Mouse (Mus musculus) liver, embryonic 11.5 days (tissue): ENCODE results near the gene Sox2. TPM values are rescaled to one million over a fixed set of nuclear protein-coding genes. Genes with fewer than 3 reads are reported as not detected.

Experiments
- ATAC-seq: fragments of 200-750 bp; cut with Nextera tagmentation; replicated peaks from 2 replicates; pipeline ENCODE4 v1.8.0; 2017; ENCODE audit warnings: moderate number of reproducible peaks, mild to moderate bottlenecking, moderate TSS enrichment, moderate library complexity; ENCODE audit not compliant: low FRiP score
- DNase-seq: peaks from one replicate; pipeline ENCODE4 v3.0.0-alpha.2; 2017; ENCODE audit warnings: low spot score
- H3K27ac ChIP-seq: fragments of 300-500 bp; sonication (generic); 2 replicates; pipeline ENCODE4 v1.5.1; 2014; ENCODE audit warnings: mild to moderate bottlenecking, low read depth, low read length, control low read depth
- H3K27me3 ChIP-seq: fragments of 300-500 bp; sonication (generic); replicated peaks from 2 replicates; pipeline ENCODE4 v1.6.1; 2014; ENCODE audit warnings: low read length, mixed read lengths; ENCODE audit not compliant: control insufficient read depth, insufficient read depth
- H3K36me3 ChIP-seq: fragments of 300-500 bp; sonication (generic); 2 replicates; pipeline ENCODE4 v1.6.1; 2014; ENCODE audit warnings: mild to moderate bottlenecking, low read length, moderate library complexity, mixed read lengths; ENCODE audit not compliant: control insufficient read depth, insufficient read depth
- H3K4me1 ChIP-seq: fragments of 300-500 bp; sonication (generic); replicated peaks from 2 replicates; pipeline ENCODE4 v1.6.1; 2014; ENCODE audit warnings: low read length, mixed read lengths; ENCODE audit not compliant: control insufficient read depth, insufficient read depth
- H3K4me2 ChIP-seq: fragments of 300-500 bp; sonication (generic); 2 replicates; pipeline ENCODE4 v1.6.1; 2014; ENCODE audit warnings: mild to moderate bottlenecking, control low read depth, moderate library complexity
- H3K4me3 ChIP-seq: fragments of 300-500 bp; sonication (generic); 2 replicates; pipeline ENCODE4 v1.5.1; 2014; ENCODE audit warnings: low read depth, low read length, control low read depth
- H3K9ac ChIP-seq: fragments of 300-500 bp; sonication (generic); 2 replicates; pipeline ENCODE4 v1.6.1; 2014; ENCODE audit warnings: low read depth, low read length, control low read depth
- H3K9me3 ChIP-seq: fragments of 300-500 bp; sonication (generic); 2 replicates; pipeline ENCODE4 v1.6.1; 2016; ENCODE audit warnings: low read length, inconsistent platforms, mixed read lengths; ENCODE audit not compliant: control insufficient read depth
- WGBS: fragments of 180-500 bp; shearing (Covaris S2); extraction: QIAGEN DNeasy Blood & Tissue Kit; methylation state at CpG from one replicate; pipeline ENCODE4 v1.1.7; 2014; 5-methylcytosine and 5-hydroxymethylcytosine counted together
- polyA plus RNA-seq: library from polyadenylated mRNA; unstranded; fragments of >200 nt; fragmentation: Nextera tagmentation; extraction: Ambion mirVana; gene quantifications from 2 replicates; pipeline ENCODE4 v1.2.1, GENCODE M21; 2014

Gene Sox2
- polyA plus RNA-seq, 1 experiment from 2014 or later: 0.55 TPM

- H3K27ac ChIP-seq: no peak overlapping the region
- no peak for ATAC-seq
- no peak overlapping the region for H3K4me3 ChIP-seq
- DNase-seq: no peak
- no peaks in the 10 kb centered on the region for H3K36me3 ChIP-seq
- no peaks in the 10 kb centered on the region for H3K4me1 ChIP-seq
- 68% methylated on average over 8 of the region's 8 CpGs for WGBS
- no peak overlapping the region for H3K4me2 ChIP-seq
- no peaks in the 10 kb centered on the region for H3K9me3 ChIP-seq
- H3K9ac ChIP-seq: no peak overlapping the region
- H3K27me3 ChIP-seq: no peaks in the 10 kb centered on the region
These were observed 20.2 kb upstream of the Sox2 start for GRCm38 (mm10) chr3:34630031-34630430.

DNA sequence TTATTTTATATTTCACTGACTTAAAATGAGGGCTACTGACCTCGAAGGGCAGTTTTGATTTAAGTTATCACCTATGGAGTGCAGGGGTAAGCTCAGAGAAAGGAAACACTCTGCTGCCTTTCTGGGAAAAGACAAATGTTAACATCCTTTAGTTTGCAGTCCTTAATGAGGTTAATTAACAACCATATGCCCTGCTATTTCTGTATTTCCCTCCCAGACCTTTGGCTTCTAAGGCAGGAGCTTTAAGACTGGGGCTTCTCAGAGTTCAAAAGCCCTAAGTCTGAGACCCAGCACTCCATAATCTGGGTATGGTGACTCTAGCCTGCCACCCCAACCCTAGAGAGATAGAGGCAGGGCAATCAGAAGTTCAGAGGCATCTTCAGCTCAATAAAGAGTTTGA lies 19.5 kb upstream of the Sox2 start:
- H3K27me3 ChIP-seq: no peaks in the 10 kb centered on the region
- no peaks in the 10 kb centered on the region for H3K9me3 ChIP-seq
- no peaks in the 10 kb centered on the region for H3K36me3 ChIP-seq
- H3K4me2 ChIP-seq: no peak overlapping the region
- H3K9ac ChIP-seq: no peak overlapping the region
- no peak overlapping the region for H3K27ac ChIP-seq
- DNase-seq: no peak
- H3K4me1 ChIP-seq: no peaks in the 10 kb centered on the region
- ATAC-seq: no peak
- no peak overlapping the region for H3K4me3 ChIP-seq
- 48% methylated on average over 1 of the region's 1 CpGs for WGBS

DNA sequence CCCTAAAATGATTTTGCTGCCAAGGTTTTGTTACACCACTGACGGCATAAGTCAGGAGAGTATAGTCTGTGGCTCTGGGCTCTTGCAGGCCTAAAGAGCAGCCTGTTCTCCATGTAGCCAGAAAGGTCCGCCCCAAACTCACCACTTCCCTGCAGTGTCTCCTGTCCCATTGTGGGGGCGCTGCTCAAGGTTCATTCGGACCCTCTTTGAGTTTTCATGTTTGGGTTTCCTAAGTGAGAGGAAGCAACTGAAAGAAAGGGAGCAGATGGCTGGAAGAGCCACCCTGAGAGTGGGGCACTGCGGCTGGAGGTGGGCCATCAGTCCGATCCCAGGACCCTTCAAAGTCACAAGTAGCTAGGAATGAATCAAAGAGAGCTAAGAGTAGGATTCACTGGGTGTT lies 13.2 kb upstream of the Sox2 start:
- Histone ChIP-seq H3K9me3 (no peaks in the 10 kb centered on the region), H3K27me3 (peaks cover 52% of the 10 kb centered on the region), H3K4me2 (no peak overlapping the region), H3K4me1 (no peaks in the 10 kb centered on the region; the same call in 1 of the 2 replicates), H3K36me3 (no peaks in the 10 kb centered on the region), H3K27ac (no peak overlapping the region), H3K9ac (no peak overlapping the region), H3K4me3 (no peak overlapping the region)
- 53% methylated on average over 6 of the region's 6 CpGs for WGBS
- no peak for ATAC-seq
- no peak for DNase-seq

- peaks cover 57% of the 10 kb centered on the region for H3K27me3 ChIP-seq
These were observed 12.7 kb upstream of the Sox2 start for GRCm38 (mm10) chr3:34637481-34637880.

GRCm38 (mm10) chr3:34637926-34638325 lies 12.3 kb upstream of the Sox2 start:
- DNase-seq (no peak), ATAC-seq (no peak)
- no peaks in the 10 kb centered on the region for H3K9me3 ChIP-seq
- no peak overlapping the region for H3K4me2 ChIP-seq
- H3K9ac ChIP-seq: no peak overlapping the region
- H3K27ac ChIP-seq: no peak overlapping the region
- no peak overlapping the region for H3K4me3 ChIP-seq
- no peaks in the 10 kb centered on the region for H3K36me3 ChIP-seq
- H3K4me1 ChIP-seq: no peaks in the 10 kb centered on the region; the same call in 1 of the 2 replicates
- WGBS: 44% methylated on average over 5 of the region's 5 CpGs
- peaks cover 62% of the 10 kb centered on the region for H3K27me3 ChIP-seq

More at GRCm38 (mm10) chr3:34637481-34637880, 12.7 kb upstream of the Sox2 start:
- H3K4me1 ChIP-seq: no peaks in the 10 kb centered on the region; the same call in 1 of the 2 replicates
- H3K9me3 ChIP-seq: no peaks in the 10 kb centered on the region
- H3K9ac ChIP-seq: no peak overlapping the region
- H3K4me3 ChIP-seq: no peak overlapping the region
- WGBS: 29% methylated on average over 5 of the region's 5 CpGs
- DNase-seq (no peak), ATAC-seq (no peak)
- no peak overlapping the region for H3K4me2 ChIP-seq
- no peaks in the 10 kb centered on the region for H3K36me3 ChIP-seq
- no peak overlapping the region for H3K27ac ChIP-seq

DNA sequence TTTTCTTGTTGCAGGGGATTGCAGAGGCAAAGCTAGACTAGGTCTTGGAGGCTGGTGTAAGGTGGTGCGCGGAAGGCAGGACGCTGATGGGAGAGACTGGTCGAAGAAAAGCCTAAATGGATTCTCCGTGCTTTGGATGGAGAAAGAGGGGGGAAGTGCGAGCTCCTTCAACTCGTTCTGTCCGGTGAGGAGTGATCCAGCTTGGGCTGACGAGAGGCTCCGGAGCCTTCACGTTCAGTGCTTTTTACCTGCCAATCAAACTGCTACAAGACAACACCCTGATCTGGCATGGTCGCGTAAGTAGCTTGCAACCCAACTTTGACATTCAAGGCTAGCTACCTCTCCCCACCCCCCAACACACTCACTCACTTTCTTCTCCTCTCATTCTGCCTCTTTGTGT lies 11.9 kb upstream of the Sox2 start:
- Histone ChIP-seq H3K4me3 (no peak overlapping the region), H3K27ac (no peak overlapping the region), H3K4me1 (no peaks in the 10 kb centered on the region; the same call in 1 of the 2 replicates), H3K27me3 (peaks cover 66% of the 10 kb centered on the region), H3K9me3 (no peaks in the 10 kb centered on the region), H3K36me3 (no peaks in the 10 kb centered on the region), H3K4me2 (no peak overlapping the region), H3K9ac (no peak overlapping the region)
- no peak for ATAC-seq
- no peak for DNase-seq
- 8% methylated on average over 13 of the region's 13 CpGs for WGBS

DNA sequence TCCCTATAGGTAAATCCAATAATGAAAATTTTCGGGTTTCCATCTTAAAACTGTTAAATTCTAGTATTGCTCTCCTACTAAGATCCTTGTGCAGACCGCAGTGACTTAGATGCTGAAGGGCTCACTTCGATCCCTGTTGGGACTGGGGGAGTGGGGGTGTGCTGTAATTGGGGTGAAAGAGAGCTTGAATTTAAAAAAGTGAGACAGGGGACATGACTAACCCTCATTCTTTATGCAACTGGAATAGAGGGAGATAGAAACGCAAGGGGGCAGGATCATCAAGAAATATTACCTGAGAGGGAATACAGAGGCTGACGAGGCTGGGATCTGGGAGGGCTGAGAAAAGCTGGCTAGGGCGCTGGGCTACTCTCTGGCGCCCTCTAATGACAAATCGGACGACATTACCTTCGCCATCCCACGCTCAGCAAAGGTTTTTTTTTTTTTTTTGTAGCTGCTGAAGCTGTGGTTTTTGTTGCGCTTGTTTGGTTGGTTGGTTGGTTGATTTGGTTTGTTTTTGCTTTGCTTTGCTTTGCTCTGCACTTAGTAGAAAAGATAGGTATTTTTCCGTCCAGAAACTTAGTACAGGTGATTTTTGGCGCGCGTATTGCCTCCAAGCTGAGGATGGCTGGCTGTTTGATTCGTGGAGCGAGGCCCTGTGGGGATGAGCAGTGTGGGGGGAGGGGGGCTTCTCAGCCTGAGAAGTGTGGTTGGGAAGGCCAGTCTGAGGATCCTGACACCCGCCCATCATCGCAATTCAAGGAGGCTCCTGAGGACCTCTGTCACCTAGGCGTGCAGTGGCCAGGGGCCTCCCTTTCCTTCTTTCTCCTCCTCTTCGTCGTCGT lies 11.0 kb upstream of the Sox2 start:
- no peak overlapping the region for H3K4me2 ChIP-seq
- no peaks in the 10 kb centered on the region for H3K36me3 ChIP-seq
- ATAC-seq: 0 out of 2 replicates have a peak, but pooled peaks have one; percentile 47
- WGBS: 6% methylated on average over 24 of the region's 24 CpGs
- no peak for DNase-seq
- no peak overlapping the region for H3K9ac ChIP-seq
- no peak overlapping the region for H3K4me3 ChIP-seq
- H3K27ac ChIP-seq: no peak overlapping the region
- H3K9me3 ChIP-seq: no peaks in the 10 kb centered on the region
- H3K27me3 ChIP-seq: peaks cover 75% of the 10 kb centered on the region
- H3K4me1 ChIP-seq: no peaks in the 10 kb centered on the region; the same call in 1 of the 2 replicates

GRCm38 (mm10) chr3:34639873-34640270 lies 10.3 kb upstream of the Sox2 start:
- no peaks in the 10 kb centered on the region for H3K9me3 ChIP-seq
- WGBS: 3% methylated on average over 10 of the region's 10 CpGs
- no peak overlapping the region for H3K9ac ChIP-seq
- H3K4me2 ChIP-seq: no peak overlapping the region
- no peaks in the 10 kb centered on the region; the same call in 1 of the 2 replicates for H3K4me1 ChIP-seq
- H3K4me3 ChIP-seq: no peak overlapping the region
- no peaks in the 10 kb centered on the region for H3K36me3 ChIP-seq
- DNase-seq (no peak), ATAC-seq (no peak)
- H3K27ac ChIP-seq: no peak overlapping the region
- H3K27me3 ChIP-seq: peaks cover 80% of the 10 kb centered on the region

GRCm38 (mm10) chr3:34640276-34640675 lies 9.9 kb upstream of the Sox2 start:
- Histone ChIP-seq H3K27me3 (peaks cover 84% of the 10 kb centered on the region), H3K36me3 (no peaks in the 10 kb centered on the region), H3K4me2 (no peak overlapping the region), H3K4me3 (no peak overlapping the region), H3K4me1 (no peaks in the 10 kb centered on the region; the same call in 1 of the 2 replicates), H3K27ac (no peak overlapping the region), H3K9ac (no peak overlapping the region), H3K9me3 (no peaks in the 10 kb centered on the region)
- ATAC-seq (no peak), DNase-seq (no peak)
- WGBS: 11% methylated on average over 8 of the region's 8 CpGs
